Mouse (Mus musculus): ENCODE measurements at regions not wholly inside any gene's neighbourhood (a gene's known extent, or its start where the extent isn't known, plus 50 kb on each side); places are given as distances from the start of the nearest gene placed in this dataset.

DNA sequence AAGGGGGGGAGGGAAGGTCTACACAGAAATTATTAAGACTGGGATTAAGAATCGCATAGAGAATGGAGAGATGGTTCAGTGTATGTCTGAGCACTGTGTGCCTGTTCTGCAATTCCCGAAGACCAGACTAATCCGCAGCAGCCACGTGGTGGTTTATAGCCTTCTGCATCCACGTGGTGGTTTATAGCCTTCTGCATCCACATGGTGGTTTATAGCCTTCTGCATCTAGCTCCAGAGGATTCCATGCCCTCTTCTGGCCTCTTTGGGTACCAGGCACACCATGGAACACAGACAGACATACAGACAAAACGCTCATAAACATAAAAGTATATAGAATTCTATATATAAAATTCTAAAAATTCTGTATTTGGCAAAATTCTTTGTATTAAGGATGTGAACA lies 94.1 kb upstream of the Irx3 start:
- Histone ChIP-seq H3K4me2 (replicated peaks; ENCODE audit: low read depth) (no peak overlapping the region), H3K27ac (ENCODE audit: low read depth, low read length) (no peak overlapping the region), H3K9me3 (ENCODE audit: control insufficient read depth) (no peaks in the 10 kb centered on the region), H3K4me3 (ENCODE audit: low read depth, low read length) (no peak overlapping the region), H3K36me3 (ENCODE audit: control insufficient read depth, insufficient read depth) (no peaks in the 10 kb centered on the region), H3K9ac (ENCODE audit: low read depth, low read length) (no peak overlapping the region), H3K27me3 (replicated peaks; ENCODE audit: control insufficient read depth, insufficient read depth, low read length) (peaks cover 3% of the 10 kb centered on the region; the same call in 1 of the 2 replicates), H3K4me1 (replicated peaks; ENCODE audit: control insufficient read depth, insufficient read depth, low read length) (0 out of 2 replicates have a peak, but pooled peaks cover 3% of the 10 kb centered on the region)
- 46% methylated on average over 6 of the region's 6 CpGs for WGBS
- ATAC-seq = peak; percentile 74
- peak; percentile 68 for TF ChIP-seq CTCF (IDR thresholded peaks at IDR 0.05; ENCODE audit: low read depth)

DNA sequence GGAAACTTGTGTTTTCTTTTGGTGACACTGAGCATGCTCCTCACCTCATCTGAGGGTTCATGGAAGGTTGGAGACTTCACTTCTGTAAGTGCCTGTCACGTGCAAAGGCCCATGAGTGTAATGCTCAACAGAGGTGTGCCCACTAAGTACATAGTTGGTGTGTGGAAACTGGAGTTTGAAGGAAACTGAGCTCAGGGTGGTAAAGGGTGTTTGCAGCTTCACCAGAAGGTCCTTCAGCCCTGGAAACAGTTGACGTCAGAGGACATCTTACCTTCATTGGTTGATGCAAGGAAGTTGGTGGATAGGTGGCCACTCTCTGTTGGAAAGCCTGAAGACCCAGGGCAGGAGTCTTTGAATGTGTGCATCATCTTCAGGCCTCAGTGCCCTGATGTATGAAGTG lies 83.0 kb upstream of the Irx3 start:
- no peaks in the 10 kb centered on the region for H3K9me3 ChIP-seq (ENCODE audit: control insufficient read depth)
- H3K4me1 ChIP-seq (replicated peaks; ENCODE audit: control insufficient read depth, insufficient read depth, low read length) = no peaks in the 10 kb centered on the region
- H3K9ac ChIP-seq (ENCODE audit: low read depth, low read length) = no peak overlapping the region
- H3K4me2 ChIP-seq (replicated peaks; ENCODE audit: low read depth) = no peak overlapping the region
- no peak overlapping the region for H3K27ac ChIP-seq (ENCODE audit: low read depth, low read length)
- 61% methylated on average over 2 of the region's 2 CpGs for WGBS
- H3K36me3 ChIP-seq (ENCODE audit: control insufficient read depth, insufficient read depth) = no peaks in the 10 kb centered on the region
- no peak for ATAC-seq
- no peaks in the 10 kb centered on the region; the same call in 1 of the 2 replicates for H3K27me3 ChIP-seq (replicated peaks; ENCODE audit: control insufficient read depth, insufficient read depth, low read length)
- H3K4me3 ChIP-seq (ENCODE audit: low read depth, low read length) = no peak overlapping the region
- TF ChIP-seq CTCF (IDR thresholded peaks at IDR 0.05; ENCODE audit: low read depth) = no peak

DNA sequence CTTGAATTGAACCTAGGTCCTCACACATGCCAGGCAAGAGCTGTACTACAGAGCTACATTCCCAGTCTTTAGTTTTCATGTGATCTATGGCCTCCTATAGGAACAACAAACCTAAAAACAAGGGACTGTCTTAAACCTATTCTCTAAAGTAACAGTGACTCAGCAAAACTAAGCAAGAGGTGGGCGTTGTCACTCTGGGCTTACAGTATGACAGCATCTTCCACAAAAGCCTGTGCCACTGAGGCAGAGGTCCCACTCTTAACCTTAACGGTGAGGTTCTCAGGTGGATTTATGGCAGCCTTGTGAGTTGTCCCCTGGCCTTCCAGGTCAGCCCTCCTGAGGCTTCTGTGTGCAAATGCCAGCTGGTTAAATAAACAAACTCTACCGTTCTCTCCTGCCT lies 82.5 kb upstream of the Irx3 start:
- H3K4me1 ChIP-seq (replicated peaks; ENCODE audit: control insufficient read depth, insufficient read depth, low read length) = no peaks in the 10 kb centered on the region
- WGBS = 23% methylated on average over 3 of the region's 3 CpGs

DNA sequence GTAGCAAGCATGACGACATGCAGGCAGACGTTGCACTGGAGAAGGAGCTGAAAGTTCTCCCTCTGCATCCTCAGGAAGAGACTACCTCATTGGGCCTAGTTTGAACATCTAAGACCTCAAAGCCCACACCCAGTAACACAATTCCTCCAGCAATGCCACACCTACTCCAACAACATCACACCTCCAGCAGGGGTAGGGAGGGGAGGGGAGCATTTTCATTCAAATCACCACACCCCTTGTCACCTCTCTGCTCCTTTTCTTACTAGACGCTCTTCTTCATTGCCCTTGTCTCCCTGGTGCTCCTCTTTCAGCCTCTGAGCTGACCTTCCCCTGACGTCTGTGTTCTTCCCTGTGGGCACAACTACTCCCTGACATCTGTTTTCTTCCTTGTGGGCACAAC lies 81.1 kb upstream of the Irx3 start:
- no peaks in the 10 kb centered on the region for H3K4me1 ChIP-seq (replicated peaks; ENCODE audit: control insufficient read depth, insufficient read depth, low read length)
- H3K36me3 ChIP-seq (ENCODE audit: control insufficient read depth, insufficient read depth) = no peaks in the 10 kb centered on the region
- ATAC-seq = no peak
- H3K27me3 ChIP-seq (replicated peaks; ENCODE audit: control insufficient read depth, insufficient read depth, low read length) = no peaks in the 10 kb centered on the region
- no peak overlapping the region for H3K4me3 ChIP-seq (ENCODE audit: low read depth, low read length)
- no peak overlapping the region for H3K27ac ChIP-seq (ENCODE audit: low read depth, low read length)
- no peak overlapping the region for H3K9ac ChIP-seq (ENCODE audit: low read depth, low read length)
- H3K4me2 ChIP-seq (replicated peaks; ENCODE audit: low read depth) = no peak overlapping the region
- no peaks in the 10 kb centered on the region for H3K9me3 ChIP-seq (ENCODE audit: control insufficient read depth)
- no peak for TF ChIP-seq CTCF (IDR thresholded peaks at IDR 0.05; ENCODE audit: low read depth)
- 79% methylated on average over 4 of the region's 4 CpGs for WGBS

More for the DNA sequence above, 82.5 kb upstream of the Irx3 start:
- no peak for TF ChIP-seq CTCF (IDR thresholded peaks at IDR 0.05; ENCODE audit: low read depth)
- Histone ChIP-seq H3K27ac (ENCODE audit: low read depth, low read length) (no peak overlapping the region), H3K9ac (ENCODE audit: low read depth, low read length) (no peak overlapping the region), H3K9me3 (ENCODE audit: control insufficient read depth) (no peaks in the 10 kb centered on the region), H3K27me3 (replicated peaks; ENCODE audit: control insufficient read depth, insufficient read depth, low read length) (no peaks in the 10 kb centered on the region; the same call in 1 of the 2 replicates), H3K4me3 (ENCODE audit: low read depth, low read length) (no peak overlapping the region), H3K4me2 (replicated peaks; ENCODE audit: low read depth) (no peak overlapping the region), H3K36me3 (ENCODE audit: control insufficient read depth, insufficient read depth) (no peaks in the 10 kb centered on the region)
- ATAC-seq = no peak

DNA sequence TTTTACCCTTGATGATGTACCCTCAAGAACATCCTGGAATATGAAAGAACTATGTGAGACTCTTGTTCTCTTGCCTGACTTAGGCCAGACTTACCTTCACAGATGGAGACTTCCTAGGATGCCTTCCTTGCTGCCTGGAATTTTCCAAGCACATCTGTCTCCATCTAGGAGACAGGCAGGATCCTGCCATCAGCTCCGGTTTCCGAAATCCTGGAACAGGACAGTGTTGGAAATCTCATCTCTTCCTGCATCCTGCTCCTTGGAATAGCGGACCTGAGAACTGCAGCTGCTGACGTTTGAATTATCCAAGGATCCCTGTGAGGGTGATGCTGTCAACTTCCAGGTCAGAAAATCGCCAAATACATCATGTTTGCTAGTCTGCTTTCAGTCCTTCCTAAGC lies 77.0 kb upstream of the Irx3 start:
- H3K4me2 ChIP-seq (replicated peaks; ENCODE audit: low read depth) = no peak overlapping the region
- H3K4me1 ChIP-seq (replicated peaks; ENCODE audit: control insufficient read depth, insufficient read depth, low read length) = no peaks in the 10 kb centered on the region
- 78% methylated on average over 5 of the region's 5 CpGs for WGBS
- H3K36me3 ChIP-seq (ENCODE audit: control insufficient read depth, insufficient read depth) = no peaks in the 10 kb centered on the region
- no peak for TF ChIP-seq CTCF (IDR thresholded peaks at IDR 0.05; ENCODE audit: low read depth)
- H3K27ac ChIP-seq (ENCODE audit: low read depth, low read length) = no peak overlapping the region
- no peak overlapping the region for H3K9ac ChIP-seq (ENCODE audit: low read depth, low read length)
- ATAC-seq = no peak
- H3K4me3 ChIP-seq (ENCODE audit: low read depth, low read length) = no peak overlapping the region
- H3K9me3 ChIP-seq (ENCODE audit: control insufficient read depth) = no peaks in the 10 kb centered on the region
- no peaks in the 10 kb centered on the region for H3K27me3 ChIP-seq (replicated peaks; ENCODE audit: control insufficient read depth, insufficient read depth, low read length)

DNA sequence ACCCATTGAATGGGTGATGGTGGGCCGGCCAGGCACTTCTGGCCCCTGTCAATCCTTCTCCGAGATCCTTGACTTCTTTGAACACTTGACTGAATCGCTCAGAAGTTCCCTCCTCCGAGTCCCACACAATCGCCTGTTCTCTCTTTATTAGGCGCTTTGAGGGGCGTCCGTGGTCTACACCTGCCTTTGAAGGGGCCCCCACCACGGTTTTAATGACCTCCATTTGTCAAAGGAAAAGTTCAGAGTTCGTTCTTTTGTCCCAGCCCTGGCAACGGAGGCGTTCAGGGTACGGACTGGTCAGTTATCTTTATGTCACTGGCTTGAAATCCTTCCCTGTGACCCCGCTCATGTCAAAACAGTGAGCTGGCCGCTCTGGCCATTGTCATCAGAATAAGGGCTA lies 74.3 kb upstream of the Irx3 start:
- Histone ChIP-seq H3K9me3 (ENCODE audit: control insufficient read depth) (no peaks in the 10 kb centered on the region), H3K4me2 (replicated peaks; ENCODE audit: low read depth) (no peak overlapping the region), H3K4me1 (replicated peaks; ENCODE audit: control insufficient read depth, insufficient read depth, low read length) (peaks cover 7% of the 10 kb centered on the region; the same call in 1 of the 2 replicates), H3K4me3 (ENCODE audit: low read depth, low read length) (no peak overlapping the region), H3K27ac (ENCODE audit: low read depth, low read length) (no peak overlapping the region), H3K36me3 (ENCODE audit: control insufficient read depth, insufficient read depth) (no peaks in the 10 kb centered on the region), H3K27me3 (replicated peaks; ENCODE audit: control insufficient read depth, insufficient read depth, low read length) (0 out of 2 replicates have a peak, but pooled peaks cover 7% of the 10 kb centered on the region), H3K9ac (ENCODE audit: low read depth, low read length) (no peak overlapping the region)
- 34% methylated on average over 15 of the region's 15 CpGs for WGBS
- no peak for TF ChIP-seq CTCF (IDR thresholded peaks at IDR 0.05; ENCODE audit: low read depth)
- ATAC-seq = no peak

- WGBS = 44% methylated on average over 5 of the region's 5 CpGs
- TF ChIP-seq CTCF (IDR thresholded peaks at IDR 0.05; ENCODE audit: low read depth) = no peak
- Histone ChIP-seq H3K27me3 (replicated peaks; ENCODE audit: control insufficient read depth, insufficient read depth, low read length) (0 out of 2 replicates have a peak, but pooled peaks cover 7% of the 10 kb centered on the region), H3K9me3 (ENCODE audit: control insufficient read depth) (no peaks in the 10 kb centered on the region), H3K4me2 (replicated peaks; ENCODE audit: low read depth) (no peak overlapping the region), H3K4me3 (ENCODE audit: low read depth, low read length) (no peak overlapping the region), H3K4me1 (replicated peaks; ENCODE audit: control insufficient read depth, insufficient read depth, low read length) (peaks cover 7% of the 10 kb centered on the region; the same call in 1 of the 2 replicates), H3K9ac (ENCODE audit: low read depth, low read length) (no peak overlapping the region), H3K36me3 (ENCODE audit: control insufficient read depth, insufficient read depth) (no peaks in the 10 kb centered on the region), H3K27ac (ENCODE audit: low read depth, low read length) (no peak overlapping the region)
- ATAC-seq = no peak
Observed at GRCm38 (mm10) chr8:91873232-91873631, 71.4 kb upstream of the Irx3 start.
